Mouse (Mus musculus) forebrain, embryonic 15.5 days (tissue): ENCODE data around the gene Olfr819. TPM values are rescaled to one million over a fixed set of nuclear protein-coding genes. Genes with fewer than 3 reads are reported as not detected.

Source experiments
- polyA plus RNA-seq: library from polyadenylated mRNA; unstranded; fragments of >200 nt; fragmentation: Nextera tagmentation; extraction: Ambion mirVana; gene quantifications from 2 replicates; pipeline ENCODE4 v1.2.1, GENCODE M21; 2015

The Olfr819 gene
- polyA plus RNA-seq, 1 experiment from 2014 or later = not detected

Other genes with a start within 250 kb of the Olfr819 start
- not detected in 2 replicates for gene Olfr805, start 237.9 kb downstream of the Olfr819 start, polyA plus RNA-seq
- not detected in 2 replicates for gene Olfr806, start 225.3 kb downstream of the Olfr819 start, polyA plus RNA-seq
- gene Olfr807, start 209.5 kb downstream of the Olfr819 start, polyA plus RNA-seq = not detected in 2 replicates
- gene Olfr808, start 201.8 kb downstream of the Olfr819 start, polyA plus RNA-seq = not detected in 2 replicates
- gene Olfr809, start 192.6 kb downstream of the Olfr819 start, polyA plus RNA-seq = not detected in 2 replicates
- gene Olfr810, start 172.3 kb downstream of the Olfr819 start, polyA plus RNA-seq = not detected in 2 replicates
- gene Olfr811, start 162.9 kb downstream of the Olfr819 start, polyA plus RNA-seq = not detected in 2 replicates
- gene Olfr812, start 121.2 kb downstream of the Olfr819 start, polyA plus RNA-seq = not detected in 2 replicates
- not detected in 2 replicates for gene Olfr813, start 111.9 kb downstream of the Olfr819 start, polyA plus RNA-seq
- gene Olfr814, start 87.4 kb downstream of the Olfr819 start, polyA plus RNA-seq = not detected in 2 replicates
- gene Olfr815, start 61.4 kb downstream of the Olfr819 start, polyA plus RNA-seq = not detected in 2 replicates
- not detected in 2 replicates for gene Olfr816, start 51.7 kb downstream of the Olfr819 start, polyA plus RNA-seq
- not detected in 2 replicates for gene Olfr818, start 18.2 kb downstream of the Olfr819 start, polyA plus RNA-seq
- not detected in 2 replicates for gene Olfr247, start 8.9 kb upstream of the Olfr819 start, polyA plus RNA-seq
- not detected in 2 replicates for gene Gm10310, start 17.8 kb upstream of the Olfr819 start, polyA plus RNA-seq
- gene Olfr820, start 45.4 kb upstream of the Olfr819 start, polyA plus RNA-seq = not detected in 2 replicates
- not detected in 2 replicates for gene Olfr821, start 63.1 kb upstream of the Olfr819 start, polyA plus RNA-seq
- gene Olfr822, start 103.9 kb upstream of the Olfr819 start, polyA plus RNA-seq = not detected in 2 replicates
- not detected in 2 replicates for gene Olfr823, start 148.1 kb upstream of the Olfr819 start, polyA plus RNA-seq
- not detected in 2 replicates for gene Olfr824, start 162.7 kb upstream of the Olfr819 start, polyA plus RNA-seq
- gene Olfr825, start 199.5 kb upstream of the Olfr819 start, polyA plus RNA-seq = not detected in 2 replicates
- not detected in 2 replicates for gene Olfr826, start 216.9 kb upstream of the Olfr819 start, polyA plus RNA-seq
- not detected in 2 replicates for gene Olfr827, start 247.1 kb upstream of the Olfr819 start, polyA plus RNA-seq